Mouse (Mus musculus): ENCODE measurements around the gene Cacnb1.

GRCm38 (mm10) chr11:98061441-98061840 lies 38.6 kb upstream of the Cacnb1 start:
- no peak for TF ChIP-seq CHD2 (IDR thresholded peaks at IDR 0.05; ENCODE audit: low read length)
- no peak for TF ChIP-seq POLR2A (IDR thresholded peaks at IDR 0.05; ENCODE audit: control insufficient read depth in 1 of 2, insufficient read depth in 1 of 2, low read depth in 1 of 2, low read length in 2 of 2, poor library complexity in 1 of 2)
- TF ChIP-seq CHD1 (IDR thresholded peaks at IDR 0.05; ENCODE audit: low read depth, low read length), result no peak

All from MEL (cell line).